ENCODE assay signal across 8 mouse cellular contexts in the genomic region with DNA sequence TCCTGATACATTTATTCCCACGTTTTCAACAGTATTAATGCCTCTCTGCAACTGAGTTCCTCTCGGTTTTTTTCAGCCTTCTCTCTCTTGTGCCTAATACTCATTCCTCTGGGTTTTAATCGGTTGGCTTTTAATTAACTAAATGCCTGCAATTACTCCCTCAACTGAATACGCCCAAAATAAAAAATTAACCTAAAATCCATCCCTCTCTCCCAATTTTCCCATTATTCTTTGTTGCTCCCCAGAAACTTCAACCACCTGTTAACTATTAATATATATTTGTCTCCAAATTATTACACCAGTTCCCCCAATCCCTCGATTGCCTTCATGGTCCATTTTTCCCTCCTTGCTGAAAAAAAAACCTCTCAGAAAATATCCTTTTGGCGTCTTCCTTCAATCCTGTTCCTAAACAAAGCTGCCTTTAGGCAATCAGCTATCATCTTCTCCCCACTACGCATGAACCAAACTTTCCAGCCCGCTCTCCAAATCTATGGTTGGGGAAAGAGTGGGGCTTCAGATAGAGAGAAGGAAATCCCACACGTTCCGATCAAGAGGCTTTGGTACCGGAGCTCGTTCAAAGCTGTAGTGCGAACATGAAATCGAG. TPM values are rescaled to one million over a fixed set of nuclear protein-coding genes. Genes with fewer than 3 reads are reported as not detected.
DNase-seq lines count a peak whose midpoint lies in the region; ATAC-seq and TF ChIP-seq lines count a peak whose summit lies in the region.

No protein-coding gene starts in this region.

- WGBS in lung, adult 2 months: under 1% methylated on average over 14 of the region's 14 CpGs
- under 1% methylated on average over 14 of the region's 14 CpGs for WGBS in embryonic facial prominence, embryonic 13.5 days
- under 1% methylated on average over 14 of the region's 14 CpGs for WGBS in intestine, embryonic 16.5 days
- WGBS in neural tube, embryonic 12.5 days: 3% methylated on average over 14 of the region's 14 CpGs

- peak overlapping the region; percentile 89 for H3K4me3 ChIP-seq in lung, adult 2 months (replicated peaks; ENCODE audit: extremely low read depth, low read depth, low read length)
- peak overlapping the region; percentile 97 for H3K4me3 ChIP-seq in embryonic facial prominence, embryonic 13.5 days
- peak overlapping the region; percentile 91 for H3K4me3 ChIP-seq in intestine, embryonic 16.5 days (ENCODE audit: low read length)
- H3K4me3 ChIP-seq in neural tube, embryonic 12.5 days: peak overlapping the region; percentile 96

- peak overlapping the region; percentile 95 for H3K27ac ChIP-seq in embryonic facial prominence, embryonic 13.5 days
- H3K27ac ChIP-seq in intestine, embryonic 16.5 days (ENCODE audit: low read length): peak overlapping the region; percentile 94
- H3K27ac ChIP-seq in neural tube, embryonic 12.5 days: peak overlapping the region; percentile 70; the same call in 1 of the 2 replicates

- DNase-seq in lung, adult 2 months: no peak
- no peak for DNase-seq in lung, postnatal 25 days (ENCODE audit: low spot score)
- DNase-seq in adipocyte (ENCODE audit: low spot score): no peak
- DNase-seq in MN1 (ENCODE audit: low spot score): no peak

- H3K9me3 ChIP-seq in embryonic facial prominence, embryonic 13.5 days: no peaks in the 10 kb centered on the region
- H3K9me3 ChIP-seq in intestine, embryonic 16.5 days (ENCODE audit: control insufficient read depth, low read length): no peaks in the 10 kb centered on the region
- no peaks in the 10 kb centered on the region for H3K9me3 ChIP-seq in neural tube, embryonic 12.5 days

- no peaks in the 10 kb centered on the region for H3K27me3 ChIP-seq in embryonic facial prominence, embryonic 13.5 days
- no peaks in the 10 kb centered on the region for H3K27me3 ChIP-seq in intestine, embryonic 16.5 days (replicated peaks; ENCODE audit: control insufficient read depth, insufficient read depth, low read length)
- no peaks in the 10 kb centered on the region for H3K27me3 ChIP-seq in neural tube, embryonic 12.5 days (replicated peaks)

- no peak for TF ChIP-seq POLR2A in lung, adult 2 months (IDR thresholded peaks at IDR 0.05; ENCODE audit: borderline replicate concordance, extremely low read depth, low read depth, low read length)

- H3K9ac ChIP-seq in embryonic facial prominence, embryonic 13.5 days: peak overlapping the region; percentile 100
- peak overlapping the region; percentile 99 for H3K9ac ChIP-seq in intestine, embryonic 16.5 days (ENCODE audit: low read depth, low read length)
- H3K9ac ChIP-seq in neural tube, embryonic 12.5 days: peak overlapping the region; percentile 98

- H3K36me3 ChIP-seq in embryonic facial prominence, embryonic 13.5 days: peaks cover 36% of the 10 kb centered on the region
- H3K36me3 ChIP-seq in intestine, embryonic 16.5 days (ENCODE audit: control insufficient read depth, insufficient read depth, low read length): peaks cover 21% of the 10 kb centered on the region
- peaks cover 35% of the 10 kb centered on the region for H3K36me3 ChIP-seq in neural tube, embryonic 12.5 days

- no peaks in the 10 kb centered on the region; the same call in 1 of the 2 replicates for H3K4me1 ChIP-seq in lung, adult 2 months (ENCODE audit: control insufficient read depth, insufficient read depth, low read length)
- peaks cover 14% of the 10 kb centered on the region for H3K4me1 ChIP-seq in embryonic facial prominence, embryonic 13.5 days
- 0 out of 2 replicates have a peak, but pooled peaks cover 4% of the 10 kb centered on the region for H3K4me1 ChIP-seq in intestine, embryonic 16.5 days (ENCODE audit: control insufficient read depth, insufficient read depth, low read length)
- peaks cover 15% of the 10 kb centered on the region for H3K4me1 ChIP-seq in neural tube, embryonic 12.5 days

- no peak for TF ChIP-seq CTCF in lung, adult 2 months (IDR thresholded peaks at IDR 0.05; ENCODE audit: insufficient read depth, low read length)

- ATAC-seq in embryonic facial prominence, embryonic 13.5 days (ENCODE audit: insufficient number of reproducible peaks, insufficient read depth, low FRiP score, low TSS enrichment, low read depth): no peak
- ATAC-seq in intestine, embryonic 16.5 days: no peak
- no peak for ATAC-seq in neural tube, embryonic 12.5 days (ENCODE audit: low FRiP score, low read depth)
- no peak for ATAC-seq in cerebellum, adult (ENCODE audit: insufficient number of reproducible peaks, low FRiP score, low TSS enrichment)

- peak overlapping the region; percentile 81 for H3K4me2 ChIP-seq in embryonic facial prominence, embryonic 13.5 days
- peak overlapping the region; percentile 65 for H3K4me2 ChIP-seq in intestine, embryonic 16.5 days (ENCODE audit: low read depth, low read length)
- H3K4me2 ChIP-seq in neural tube, embryonic 12.5 days (replicated peaks): peak overlapping the region; percentile 72

RNA-seq across cellular contexts. Expression of a gene that starts 0.8 kb away (rescaled TPM):
- 403 and 957 TPM in 2 replicates for polyA plus RNA-seq in lung, adult 2 months (2012; rRNA removed)
- 471 and 478 TPM in 2 replicates for polyA plus RNA-seq in embryonic facial prominence, embryonic 13.5 days (2015; fragmentation: Nextera tagmentation; extraction: Ambion mirVana)
- 280 and 300 TPM in 2 replicates for polyA plus RNA-seq in intestine, embryonic 16.5 days (2015; fragmentation: Nextera tagmentation; extraction: Ambion mirVana)
- polyA plus RNA-seq in neural tube, embryonic 12.5 days (2016; fragmentation: Nextera tagmentation; extraction: Ambion mirVana): 400 and 407 TPM in 2 replicates
